Mouse (Mus musculus) brain, embryonic 14.5 days (tissue): ENCODE measurements around the gene Agrp.

ENCODE experiments used
- CTCF ChIP-seq: fragments of 200-500 bp; IDR thresholded peaks from 2 replicates; pipeline ENCODE4 v1.5.1; 2012; ENCODE audit warnings: inconsistent platforms, mild to moderate bottlenecking, moderate library complexity, borderline replicate concordance; ENCODE audit not compliant: insufficient read depth, insufficient read length; ENCODE audit errors: extremely low read depth
- POLR2A ChIP-seq: fragments of 200-500 bp; IDR thresholded peaks from 2 replicates; pipeline ENCODE4 v1.6.1; 2012; ENCODE audit warnings: mild to moderate bottlenecking, inconsistent platforms, borderline replicate concordance; ENCODE audit not compliant: poor library complexity, insufficient read depth, insufficient read length, severe bottlenecking; ENCODE audit errors: extremely low read depth

DNA sequence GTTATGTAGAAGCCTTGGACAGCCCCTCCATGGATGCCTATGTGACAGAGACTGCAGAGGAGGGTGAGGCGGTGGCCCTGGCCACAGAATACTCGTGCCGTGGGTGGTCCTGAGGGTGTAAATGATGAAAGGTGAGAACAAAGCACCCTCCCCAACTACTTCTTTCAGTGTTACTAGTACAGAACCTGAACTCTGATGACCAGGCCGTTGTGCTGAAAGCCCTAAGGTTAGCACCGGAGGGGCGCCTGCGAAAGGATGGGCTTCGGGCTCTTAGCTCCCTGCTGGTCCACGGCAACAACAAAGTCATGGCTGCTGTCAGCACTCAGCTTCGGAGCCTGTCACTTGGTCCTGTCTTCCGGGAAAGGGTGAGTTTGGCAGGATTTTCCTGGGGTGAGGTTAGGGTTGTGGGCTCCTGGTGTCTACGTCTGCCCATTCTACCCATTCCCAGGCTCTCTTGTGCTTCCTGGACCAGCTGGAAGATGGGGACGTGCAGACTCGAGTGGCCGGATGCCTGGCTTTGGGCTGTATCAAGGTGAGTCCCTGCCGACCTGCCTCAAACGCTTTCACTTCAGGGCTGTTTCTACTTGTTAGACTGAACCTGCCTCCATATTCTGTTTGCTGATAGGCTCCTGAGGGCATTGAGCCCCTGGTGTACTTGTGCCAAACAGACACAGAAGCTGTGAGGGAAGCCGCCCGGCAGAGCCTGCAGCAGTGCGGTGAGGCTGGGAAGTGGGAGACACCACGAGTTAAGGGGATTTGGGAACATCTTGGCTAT is 16.1 kb downstream of the Agrp start:
- TF ChIP-seq CTCF (no peak), POLR2A (no peak)
